Mouse (Mus musculus): ENCODE measurements around the gene Rbm12.

Gene Rbm12

DNA sequence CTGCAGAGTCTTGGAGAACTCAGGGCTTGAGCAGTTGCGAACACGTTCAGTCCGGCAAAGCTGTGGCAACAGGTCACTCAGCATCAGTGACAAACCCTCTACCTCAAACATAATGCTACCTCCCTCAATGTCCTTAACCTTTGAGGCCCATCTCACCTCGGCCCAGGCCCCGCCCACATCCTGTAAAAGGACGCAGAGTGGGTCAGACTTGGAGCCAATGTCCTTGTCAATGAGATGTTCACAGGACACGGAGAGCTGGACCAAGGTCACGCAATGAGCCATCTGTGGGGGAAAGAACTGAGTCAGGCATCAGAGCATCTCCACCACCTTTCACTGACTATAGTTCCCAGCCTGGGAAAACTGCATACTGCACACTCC, 32.6 kb downstream of the Rbm12 start:
- no peak for DNase-seq

DNA sequence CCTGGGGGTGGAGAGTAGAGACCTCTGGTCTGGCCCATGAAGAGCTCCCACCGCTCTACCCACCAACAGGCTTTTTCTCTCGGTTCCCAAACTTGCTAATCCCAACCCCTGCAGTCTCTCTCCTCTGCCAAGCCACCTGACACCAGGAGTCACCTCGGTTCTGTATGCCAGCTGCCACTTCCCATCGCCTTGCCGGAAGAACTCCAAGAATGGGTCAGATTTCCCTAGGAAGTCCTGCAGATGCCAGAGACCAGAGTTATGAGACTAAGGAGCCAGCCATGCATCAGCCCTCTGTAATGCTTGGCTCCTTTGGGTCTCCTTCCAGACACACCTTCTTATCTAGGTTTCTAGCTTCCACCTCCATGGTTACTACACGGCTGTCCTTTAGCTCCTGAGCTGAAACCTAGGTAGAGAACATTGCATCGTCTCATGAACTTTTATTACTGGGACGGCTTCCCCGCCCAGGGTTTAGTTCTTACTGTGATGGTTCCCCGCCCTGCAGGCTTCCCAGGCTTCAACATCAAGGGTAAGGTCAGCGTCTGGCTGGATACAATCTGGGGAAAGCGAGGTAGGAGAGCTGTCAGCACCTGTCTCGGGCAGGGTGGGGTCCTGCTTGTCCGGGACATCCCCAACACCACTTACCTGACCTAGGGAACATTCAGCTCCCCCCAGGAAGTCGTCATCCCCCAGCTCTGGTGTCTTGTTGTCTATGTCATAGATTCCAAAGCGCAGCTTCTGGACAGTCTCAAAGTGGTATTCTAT, 33.2 kb downstream of the Rbm12 start:
- no peak for DNase-seq

DNA sequence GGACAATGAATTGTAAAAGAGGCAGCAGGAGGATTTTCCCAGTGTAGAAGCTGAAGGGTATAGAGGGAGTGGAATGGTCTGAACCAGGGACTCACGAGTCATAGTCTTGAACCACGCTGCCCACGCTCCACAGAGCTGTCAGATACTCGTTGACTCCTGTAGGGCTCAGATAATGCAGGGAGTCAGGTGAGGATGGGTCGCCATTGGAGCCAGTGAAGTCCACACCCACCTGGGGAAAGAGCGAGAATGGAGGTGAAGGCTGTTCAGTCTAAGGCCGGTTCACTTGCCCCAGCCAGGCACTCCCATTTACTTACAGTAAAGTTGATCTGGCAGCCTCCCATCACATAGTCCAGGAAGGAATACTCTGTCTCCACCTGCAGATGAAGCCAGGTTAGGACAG, 34.3 kb downstream of the Rbm12 start:
- DNase-seq = peak in 1 of 2 experiments; percentile 12

DNA sequence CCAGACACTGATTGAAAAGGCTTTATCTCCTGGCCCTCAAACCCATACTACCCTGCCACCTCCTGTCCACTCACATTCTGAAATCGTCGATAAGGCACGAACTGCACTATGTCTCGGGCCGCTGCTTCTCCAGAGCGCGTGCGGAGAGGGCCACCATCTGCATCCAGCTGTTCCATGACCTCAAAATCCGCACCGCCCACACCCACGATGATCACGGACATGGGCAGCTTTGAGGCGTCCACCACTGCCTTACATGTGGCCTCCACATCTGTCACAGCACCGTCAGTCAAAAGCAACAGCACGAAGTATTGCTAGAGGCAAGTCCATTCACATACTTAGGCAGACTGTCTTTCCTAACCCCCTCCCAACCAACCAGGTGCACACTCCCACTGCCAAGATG, 38.1 kb downstream of the Rbm12 start:
- DNase-seq = no peak

DNA sequence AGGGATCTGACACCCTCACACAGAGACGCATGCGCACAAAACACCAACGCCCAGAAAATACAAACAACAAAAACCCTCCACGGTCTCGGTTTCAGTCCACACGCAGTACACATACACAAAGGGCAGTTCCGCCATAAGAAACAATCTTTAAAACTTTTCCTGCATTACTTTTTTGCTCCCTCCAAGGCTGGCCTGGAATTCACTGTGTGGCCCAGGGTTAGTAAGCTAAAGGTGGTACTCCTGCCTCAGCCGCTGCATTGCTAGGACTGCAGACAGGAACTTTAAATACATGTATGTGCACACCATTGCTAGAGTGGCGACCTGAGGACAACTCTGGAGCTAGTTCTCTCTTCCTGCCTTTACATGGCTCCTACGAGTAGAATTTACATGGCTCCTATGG, 40.5 kb downstream of the Rbm12 start:
- no peak for DNase-seq

DNA sequence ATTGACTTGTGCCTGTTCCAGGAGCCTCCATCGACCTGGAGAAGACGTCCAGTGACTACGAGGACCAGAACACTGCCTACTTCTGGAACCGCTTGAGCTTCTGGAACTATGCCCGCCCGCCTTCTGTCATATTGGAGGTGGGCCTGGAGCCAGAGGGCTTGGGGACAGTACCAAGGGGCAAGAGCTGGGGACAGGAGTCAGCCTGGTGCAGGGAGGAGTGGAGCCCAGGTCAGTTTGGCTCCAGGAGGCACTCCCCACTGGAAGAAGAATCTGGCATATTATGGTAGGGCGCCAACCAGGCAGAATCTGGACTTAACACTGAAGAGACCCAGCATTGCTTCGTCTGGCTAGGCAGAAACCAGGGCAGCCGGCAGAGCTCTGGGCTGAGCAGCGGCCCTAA, 43.9 kb downstream of the Rbm12 start:
- peak; percentile 13 to 24 for DNase-seq

DNA sequence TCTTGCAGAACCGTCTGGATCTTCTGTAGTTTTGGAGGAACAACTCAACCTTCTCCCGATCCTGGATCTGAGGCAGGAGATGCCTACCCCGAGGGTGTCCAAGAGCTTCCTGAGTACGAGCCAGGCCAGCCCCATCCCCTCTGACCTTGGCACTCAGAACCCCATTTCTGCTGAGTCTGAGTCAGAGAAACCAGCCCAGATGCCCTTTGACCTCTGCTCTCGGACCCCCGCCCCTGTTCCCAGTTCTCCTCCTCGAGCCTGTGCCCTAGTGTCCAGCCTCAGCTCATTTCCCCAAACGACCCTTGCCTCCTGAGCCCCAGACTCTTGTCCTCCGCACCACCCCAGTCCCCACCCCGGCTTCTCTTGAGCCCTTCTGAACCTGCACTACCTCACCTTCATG, 45.7 kb downstream of the Rbm12 start:
- DNase-seq = peak in 1 of 2 experiments; percentile 23

DNA sequence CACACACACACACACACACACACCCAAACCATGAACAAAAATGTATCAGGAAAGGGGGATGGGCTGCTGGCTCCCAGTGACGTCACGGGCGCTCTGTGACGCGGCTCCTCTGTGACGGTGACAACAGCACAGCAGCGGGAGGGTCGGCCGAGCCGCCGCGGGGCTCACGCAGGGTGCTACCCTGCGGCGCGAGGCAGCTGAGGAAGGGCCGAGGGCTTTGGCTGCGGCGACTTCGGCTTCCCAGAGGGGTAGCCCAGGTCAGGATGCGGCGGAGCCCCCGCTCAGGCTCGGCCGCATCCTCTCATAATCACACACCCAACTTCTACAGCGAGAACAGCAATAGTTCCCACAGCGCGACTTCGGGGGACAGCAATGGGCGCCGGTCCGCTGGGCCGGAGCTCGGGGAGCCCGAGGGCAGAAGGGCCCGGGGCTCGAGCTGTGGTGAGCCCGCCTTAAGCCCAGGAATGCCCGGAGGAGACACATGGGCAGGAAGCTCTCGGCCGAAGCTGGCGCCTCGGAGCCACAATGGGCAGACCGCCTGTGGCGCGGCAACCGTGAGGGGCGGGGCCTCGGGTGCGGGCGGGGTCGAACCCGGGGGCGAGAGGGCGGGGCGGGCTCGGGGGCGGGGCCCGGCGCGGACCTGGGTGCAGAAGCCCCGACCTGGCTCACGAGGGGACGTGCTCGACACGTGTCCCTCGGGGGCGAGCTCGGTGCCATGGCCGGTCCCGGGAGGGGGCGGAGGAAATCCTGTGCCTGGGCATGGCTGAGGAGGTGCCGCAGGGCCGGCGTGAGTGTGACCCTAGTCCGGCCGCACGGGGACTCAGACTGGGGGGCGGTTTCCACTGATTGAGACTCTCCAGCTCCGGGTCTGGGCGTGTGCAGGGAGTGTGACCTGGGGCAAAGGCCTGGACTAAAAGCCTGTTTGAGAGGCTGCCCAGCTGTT, 46.4 kb downstream of the Rbm12 start, which contains the start of gene Spag4:
Gene Spag4, plus strand, starts transcription at position 77 of the 943 bp plus-strand sequence.
- DNase-seq = peak; percentile 58 to 68

DNA sequence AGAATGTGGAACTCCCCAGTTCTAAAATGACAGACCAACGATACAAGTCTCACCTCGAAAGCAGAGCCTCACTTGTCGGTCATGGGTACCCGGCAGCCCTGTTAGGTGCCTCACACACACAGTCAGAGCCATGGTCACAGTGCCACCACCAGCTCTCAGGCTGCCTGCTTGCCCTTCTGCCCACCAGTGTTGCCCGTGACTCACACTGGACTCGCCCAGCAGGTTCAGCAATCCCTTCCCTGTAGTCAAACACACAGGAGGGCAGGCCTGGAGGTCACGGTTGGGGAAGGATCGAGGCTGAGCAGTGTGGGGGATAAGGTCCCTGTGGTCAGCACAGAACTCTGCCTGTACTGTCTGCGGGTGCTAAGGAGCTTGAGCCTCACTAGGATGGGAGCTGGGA, 59.0 kb downstream of the Rbm12 start, which contains the start of gene Fer1l4:
Gene Fer1l4, minus strand, starts transcription at position 132 of the 400 bp plus-strand sequence.
- DNase-seq = no peak

DNA sequence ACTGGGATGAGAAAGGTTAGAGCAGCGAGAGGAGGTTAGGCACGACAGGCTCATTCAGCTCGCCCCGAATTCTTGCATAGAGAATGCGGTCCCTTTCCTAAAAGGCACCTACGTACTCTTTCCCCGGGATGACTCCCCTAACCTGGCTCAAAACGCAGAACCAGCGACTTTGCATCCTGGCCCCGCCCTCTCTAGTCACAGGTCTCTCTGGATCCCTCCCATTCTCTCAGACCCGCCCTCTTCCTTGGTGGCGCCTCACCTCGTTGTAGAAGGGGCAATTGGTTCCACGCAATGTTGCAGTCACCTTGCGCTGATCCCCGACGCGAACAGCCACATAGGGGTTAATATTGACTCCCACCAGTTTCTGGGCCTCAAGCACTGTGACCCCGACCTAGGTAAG, 63.8 kb downstream of the Rbm12 start:
- DNase-seq = no peak

DNA sequence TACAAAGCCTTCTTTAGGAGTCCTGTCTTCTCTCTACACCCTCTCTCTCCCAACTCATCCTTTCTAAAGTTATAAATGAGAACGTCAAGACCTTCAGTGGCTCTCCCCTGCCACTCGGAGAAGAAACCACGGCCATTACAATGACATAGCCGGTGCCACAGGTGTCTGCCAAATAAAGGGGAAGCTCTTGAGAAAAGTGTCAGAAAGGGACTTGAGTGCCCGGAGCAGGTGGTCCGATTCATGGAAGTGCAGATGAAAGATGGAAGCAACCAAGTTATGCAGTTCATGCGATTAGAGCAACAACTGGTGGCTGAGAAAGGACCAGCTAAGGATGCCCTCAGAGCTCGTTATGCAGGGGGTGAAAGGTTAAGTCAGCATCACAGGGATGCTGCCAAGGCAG, 68.9 kb downstream of the Rbm12 start:
- DNase-seq = no peak
